Mouse (Mus musculus): ENCODE data around the gene Tbc1d24. TPM values are rescaled to one million over a fixed set of nuclear protein-coding genes. Genes with fewer than 3 reads are reported as not detected.
A peak's percentile ranks its signal among the peaks of the same experiment; 100 is the strongest.

Gene Tbc1d24
- 4.3 and 4.5 TPM in 2 replicates for polyA plus RNA-seq (2014; fragmentation: Nextera tagmentation; extraction: Ambion mirVana)

- H3K4me3 ChIP-seq (ENCODE audit: control insufficient read depth in 1 of 2, insufficient read depth in 1 of 2, low read depth in 1 of 2, low read length in 2 of 2), result peak within 1 kb of the TSS; percentile 66 to 68
- H3K27ac ChIP-seq (replicated peaks in 1 of 2; ENCODE audit: control insufficient read depth in 1 of 2, insufficient read depth in 1 of 2, low read depth in 2 of 2, low read length in 2 of 2), result peak within 1 kb of the TSS in 1 of 2 experiments; percentile 43; a peak in 1 of 4 replicates
- under 1% methylated on average over 48 of the region's 65 CpGs for WGBS
- peaks cover 34 to 60% of the 10 kb centered on the region in 2 experiments for H3K4me1 ChIP-seq (ENCODE audit: control insufficient read depth in 2 of 2, insufficient read depth in 2 of 2, low read length in 2 of 2)
- H3K4me2 ChIP-seq (ENCODE audit: low read length), result peak within 1 kb of the TSS; percentile 97
- peak within 1 kb of the TSS; percentile 88 for H3K9ac ChIP-seq (ENCODE audit: low read length)
- H3K36me3 ChIP-seq (ENCODE audit: control insufficient read depth, insufficient read depth, low read length), result no peaks in the 10 kb centered on the region
- peaks cover 30% of the 10 kb centered on the region for H3K27me3 ChIP-seq (ENCODE audit: control insufficient read depth, insufficient read depth, low read length)
- peak; percentile 56 for ATAC-seq (ENCODE audit: insufficient number of reproducible peaks, insufficient read depth, low FRiP score, low read depth)
- H3K9me3 ChIP-seq (ENCODE audit: control insufficient read depth, low read length), result no peaks in the 10 kb centered on the region
These were observed at the start of gene Tbc1d24 for GRCm38 (mm10) chr17:24205284-24205888. Gene Tbc1d24, minus strand, starts transcription at chr17:24205562.

- Histone ChIP-seq H3K36me3 (ENCODE audit: control insufficient read depth, insufficient read depth, low read length) (peaks cover 19% of the 10 kb centered on the region), H3K9ac (ENCODE audit: low read length) (no peak overlapping the region), H3K4me3 (ENCODE audit: control insufficient read depth in 1 of 2, insufficient read depth in 1 of 2, low read depth in 1 of 2, low read length in 2 of 2) (no peak overlapping the region; a peak in 1 of 4 replicates), H3K27me3 (ENCODE audit: control insufficient read depth, insufficient read depth, low read length) (no peaks in the 10 kb centered on the region), H3K4me2 (ENCODE audit: low read length) (no peak overlapping the region), H3K27ac (replicated peaks in 1 of 2; ENCODE audit: control insufficient read depth in 1 of 2, insufficient read depth in 1 of 2, low read depth in 2 of 2, low read length in 2 of 2) (no peak overlapping the region), H3K4me1 (ENCODE audit: control insufficient read depth in 2 of 2, insufficient read depth in 2 of 2, low read length in 2 of 2) (peaks cover 0 to 16% of the 10 kb centered on the region in 2 experiments; a peak in 2 of 4 replicates), H3K9me3 (ENCODE audit: control insufficient read depth, low read length) (no peaks in the 10 kb centered on the region)
- no peak for ATAC-seq (ENCODE audit: insufficient number of reproducible peaks, insufficient read depth, low FRiP score, low read depth)
- WGBS, result 93% methylated on average over 2 of the region's 2 CpGs
These were observed 47.0 kb upstream of the Tbc1d24 start for GRCm38 (mm10) chr17:24252329-24252728.

- H3K9ac ChIP-seq (ENCODE audit: low read length), result peak within 1 kb of the TSS; percentile 90
- no peaks in the 10 kb centered on the region for H3K9me3 ChIP-seq (ENCODE audit: control insufficient read depth, low read length)
- H3K4me2 ChIP-seq (ENCODE audit: low read length), result peak within 1 kb of the TSS; percentile 83
- H3K27ac ChIP-seq (replicated peaks in 1 of 2; ENCODE audit: control insufficient read depth in 1 of 2, insufficient read depth in 1 of 2, low read depth in 2 of 2, low read length in 2 of 2), result peak within 1 kb of the TSS; percentile 75
- peak within 1 kb of the TSS; percentile 78 to 85 for H3K4me3 ChIP-seq (ENCODE audit: control insufficient read depth in 1 of 2, insufficient read depth in 1 of 2, low read depth in 1 of 2, low read length in 2 of 2)
- ATAC-seq (ENCODE audit: insufficient number of reproducible peaks, insufficient read depth, low FRiP score, low read depth), result peak; percentile 99
- peaks cover 28% of the 10 kb centered on the region for H3K36me3 ChIP-seq (ENCODE audit: control insufficient read depth, insufficient read depth, low read length)
- no peaks in the 10 kb centered on the region for H3K27me3 ChIP-seq (ENCODE audit: control insufficient read depth, insufficient read depth, low read length)
- peaks cover 0 to 16% of the 10 kb centered on the region in 2 experiments; a peak in 2 of 4 replicates for H3K4me1 ChIP-seq (ENCODE audit: control insufficient read depth in 2 of 2, insufficient read depth in 2 of 2, low read length in 2 of 2)
- under 1% methylated on average over 47 of the region's 48 CpGs for WGBS
These were observed 46.1 kb upstream of the Tbc1d24 start, which contains the start of gene Ccnf for GRCm38 (mm10) chr17:24251320-24252069. Gene Ccnf, minus strand, starts transcription at chr17:24251484.

GRCm38 (mm10) chr17:24250988-24251319 lies 45.6 kb upstream of the Tbc1d24 start:
- Histone ChIP-seq H3K4me2 (ENCODE audit: low read length) (peak overlapping the region; percentile 83), H3K27me3 (ENCODE audit: control insufficient read depth, insufficient read depth, low read length) (no peaks in the 10 kb centered on the region), H3K4me1 (ENCODE audit: control insufficient read depth in 2 of 2, insufficient read depth in 2 of 2, low read length in 2 of 2) (peaks cover 0 to 16% of the 10 kb centered on the region in 2 experiments; a peak in 2 of 4 replicates), H3K9ac (ENCODE audit: low read length) (peak overlapping the region; percentile 90), H3K4me3 (ENCODE audit: control insufficient read depth in 1 of 2, insufficient read depth in 1 of 2, low read depth in 1 of 2, low read length in 2 of 2) (peak overlapping the region; percentile 78 to 85), H3K9me3 (ENCODE audit: control insufficient read depth, low read length) (no peaks in the 10 kb centered on the region), H3K36me3 (ENCODE audit: control insufficient read depth, insufficient read depth, low read length) (peaks cover 32% of the 10 kb centered on the region), H3K27ac (replicated peaks in 1 of 2; ENCODE audit: control insufficient read depth in 1 of 2, insufficient read depth in 1 of 2, low read depth in 2 of 2, low read length in 2 of 2) (peak overlapping the region; percentile 26 to 55; a peak in 2 of 4 replicates)
- under 1% methylated on average over 32 of the region's 32 CpGs for WGBS
- ATAC-seq (ENCODE audit: insufficient number of reproducible peaks, insufficient read depth, low FRiP score, low read depth), result no peak

- Histone ChIP-seq H3K27ac (replicated peaks in 1 of 2; ENCODE audit: control insufficient read depth in 1 of 2, insufficient read depth in 1 of 2, low read depth in 2 of 2, low read length in 2 of 2) (no peak overlapping the region), H3K27me3 (ENCODE audit: control insufficient read depth, insufficient read depth, low read length) (no peaks in the 10 kb centered on the region), H3K9me3 (ENCODE audit: control insufficient read depth, low read length) (peaks cover 4% of the 10 kb centered on the region; the same call in 1 of the 2 replicates), H3K36me3 (ENCODE audit: control insufficient read depth, insufficient read depth, low read length) (peaks cover 50% of the 10 kb centered on the region), H3K4me3 (ENCODE audit: control insufficient read depth in 1 of 2, insufficient read depth in 1 of 2, low read depth in 1 of 2, low read length in 2 of 2) (no peak overlapping the region), H3K9ac (ENCODE audit: low read length) (no peak overlapping the region), H3K4me2 (ENCODE audit: low read length) (no peak overlapping the region), H3K4me1 (ENCODE audit: control insufficient read depth in 2 of 2, insufficient read depth in 2 of 2, low read length in 2 of 2) (peaks cover 0 to 16% of the 10 kb centered on the region in 2 experiments; a peak in 2 of 4 replicates)
- no peak for ATAC-seq (ENCODE audit: insufficient number of reproducible peaks, insufficient read depth, low FRiP score, low read depth)
- 95% methylated on average over 2 of the region's 2 CpGs for WGBS
These were observed 43.3 kb upstream of the Tbc1d24 start for GRCm38 (mm10) chr17:24248641-24249040.

GRCm38 (mm10) chr17:24244061-24244460 lies 38.7 kb upstream of the Tbc1d24 start:
- Histone ChIP-seq H3K9me3 (ENCODE audit: control insufficient read depth, low read length) (peaks cover 4% of the 10 kb centered on the region; the same call in 1 of the 2 replicates), H3K9ac (ENCODE audit: low read length) (no peak overlapping the region), H3K4me3 (ENCODE audit: control insufficient read depth in 1 of 2, insufficient read depth in 1 of 2, low read depth in 1 of 2, low read length in 2 of 2) (no peak overlapping the region), H3K4me1 (ENCODE audit: control insufficient read depth in 2 of 2, insufficient read depth in 2 of 2, low read length in 2 of 2) (no peaks in the 10 kb centered on the region), H3K27me3 (ENCODE audit: control insufficient read depth, insufficient read depth, low read length) (no peaks in the 10 kb centered on the region), H3K4me2 (ENCODE audit: low read length) (no peak overlapping the region), H3K27ac (replicated peaks in 1 of 2; ENCODE audit: control insufficient read depth in 1 of 2, insufficient read depth in 1 of 2, low read depth in 2 of 2, low read length in 2 of 2) (no peak overlapping the region), H3K36me3 (ENCODE audit: control insufficient read depth, insufficient read depth, low read length) (peaks cover 93% of the 10 kb centered on the region)
- no peak for ATAC-seq (ENCODE audit: insufficient number of reproducible peaks, insufficient read depth, low FRiP score, low read depth)
- WGBS, result 97% methylated on average over 8 of the region's 8 CpGs

GRCm38 (mm10) chr17:24243311-24243969 lies 38.1 kb upstream of the Tbc1d24 start:
- Histone ChIP-seq H3K36me3 (ENCODE audit: control insufficient read depth, insufficient read depth, low read length) (peaks cover 93% of the 10 kb centered on the region), H3K27ac (replicated peaks in 1 of 2; ENCODE audit: control insufficient read depth in 1 of 2, insufficient read depth in 1 of 2, low read depth in 2 of 2, low read length in 2 of 2) (no peak overlapping the region), H3K9ac (ENCODE audit: low read length) (no peak overlapping the region), H3K4me2 (ENCODE audit: low read length) (no peak overlapping the region), H3K4me3 (ENCODE audit: control insufficient read depth in 1 of 2, insufficient read depth in 1 of 2, low read depth in 1 of 2, low read length in 2 of 2) (no peak overlapping the region), H3K27me3 (ENCODE audit: control insufficient read depth, insufficient read depth, low read length) (no peaks in the 10 kb centered on the region), H3K4me1 (ENCODE audit: control insufficient read depth in 2 of 2, insufficient read depth in 2 of 2, low read length in 2 of 2) (no peaks in the 10 kb centered on the region), H3K9me3 (ENCODE audit: control insufficient read depth, low read length) (peaks cover 4% of the 10 kb centered on the region; the same call in 1 of the 2 replicates)
- 90% methylated on average over 4 of the region's 4 CpGs for WGBS
- no peak for ATAC-seq (ENCODE audit: insufficient number of reproducible peaks, insufficient read depth, low FRiP score, low read depth)

All from heart, embryonic 14.5 days (tissue).